Mouse (Mus musculus): Measurements from ENCODE around the gene Nat8f1. TPM values are rescaled to one million over a fixed set of nuclear protein-coding genes. Genes with fewer than 3 reads are reported as not detected.
"Not testable (repeated sequence)": the region's sequence is repeated elsewhere in the genome, so short reads cannot be mapped to it uniquely, and the experiment has no call there.

Nat8f1 gene
- 10.7 and 18.1 TPM in 2 replicates for total RNA-seq (2014; rRNA removed)
- polyA plus RNA-seq (2015; fragmentation: Nextera tagmentation; extraction: Ambion mirVana): 13.1 and 15.3 TPM in 2 replicates

- ATAC-seq: peak; percentile 96
- peak; percentile 94 for DNase-seq
- Histone ChIP-seq H3K4me3 (ENCODE audit: low read depth, low read length) (peak within 1 kb of the TSS; percentile 57), H3K4me2 (ENCODE audit: low read depth) (peak within 1 kb of the TSS; percentile 67), H3K9ac (peak within 1 kb of the TSS; percentile 77), H3K27ac (ENCODE audit: low read depth, low read length) (peak within 1 kb of the TSS; percentile 88)
- H3K27me3 ChIP-seq (ENCODE audit: insufficient read depth, low read length); H3K4me1 ChIP-seq (ENCODE audit: insufficient read depth); H3K36me3 ChIP-seq (ENCODE audit: insufficient read depth); H3K9me3 ChIP-seq (ENCODE audit: low read length): not testable (repeated sequence)
- 1% methylated on average over 58 of the region's 61 CpGs for WGBS
- peak; percentile 73 for TF ChIP-seq CTCF (IDR thresholded peaks at IDR 0.05; ENCODE audit: low read depth)
These were observed at the start of gene Nat8f1 for GRCm38 (mm10) chr6:85915539-85916513. Gene Nat8f1 (minus strand): TSS chr6:85915687.

GRCm38 (mm10) chr6:85961101-85962091 lies 45.9 kb upstream of the Nat8f1 start, which contains the start of gene Dusp11:
Gene Dusp11 (minus strand): TSS chr6:85961667.
- peaks cover 5% of the 10 kb centered on the region; the same call in 1 of the 2 replicates for H3K36me3 ChIP-seq (ENCODE audit: insufficient read depth)
- no peaks in the 10 kb centered on the region for H3K27me3 ChIP-seq (ENCODE audit: insufficient read depth, low read length)
- no peak; the same call in 1 of the 2 replicates for TF ChIP-seq CTCF (IDR thresholded peaks at IDR 0.05; ENCODE audit: low read depth)
- peak within 1 kb of the TSS; percentile 81 for H3K4me2 ChIP-seq (ENCODE audit: low read depth)
- H3K9me3 ChIP-seq (ENCODE audit: low read length): no peaks in the 10 kb centered on the region
- peak within 1 kb of the TSS; percentile 91 for H3K9ac ChIP-seq
- peak within 1 kb of the TSS; percentile 84 for H3K4me3 ChIP-seq (ENCODE audit: low read depth, low read length)
- H3K27ac ChIP-seq (ENCODE audit: low read depth, low read length): peak within 1 kb of the TSS; percentile 96
- 3% methylated on average over 68 of the region's 70 CpGs for WGBS
- peak; percentile 98 for ATAC-seq
- DNase-seq: peak; percentile 97
- H3K4me1 ChIP-seq (ENCODE audit: insufficient read depth): peaks cover 3% of the 10 kb centered on the region; the same call in 1 of the 2 replicates

GRCm38 (mm10) chr6:85957581-85957980 lies 42.1 kb upstream of the Nat8f1 start:
- DNase-seq: no peak
- Histone ChIP-seq H3K9ac (no peak overlapping the region), H3K4me3 (ENCODE audit: low read depth, low read length) (no peak overlapping the region), H3K27ac (ENCODE audit: low read depth, low read length) (no peak overlapping the region), H3K4me2 (ENCODE audit: low read depth) (no peak overlapping the region), H3K4me1 (ENCODE audit: insufficient read depth) (peaks cover 3% of the 10 kb centered on the region; the same call in 1 of the 2 replicates), H3K9me3 (ENCODE audit: low read length) (no peaks in the 10 kb centered on the region), H3K27me3 (ENCODE audit: insufficient read depth, low read length) (no peaks in the 10 kb centered on the region), H3K36me3 (ENCODE audit: insufficient read depth) (peaks cover 33% of the 10 kb centered on the region)
- no peak for ATAC-seq
- 82% methylated on average over 3 of the region's 3 CpGs for WGBS
- TF ChIP-seq CTCF (IDR thresholded peaks at IDR 0.05; ENCODE audit: low read depth): no peak

- Histone ChIP-seq H3K9ac (no peak overlapping the region), H3K27me3 (ENCODE audit: insufficient read depth, low read length) (no peaks in the 10 kb centered on the region), H3K36me3 (ENCODE audit: insufficient read depth) (peaks cover 78% of the 10 kb centered on the region), H3K4me3 (ENCODE audit: low read depth, low read length) (no peak overlapping the region), H3K27ac (ENCODE audit: low read depth, low read length) (no peak overlapping the region), H3K4me2 (ENCODE audit: low read depth) (no peak overlapping the region), H3K9me3 (ENCODE audit: low read length) (no peaks in the 10 kb centered on the region), H3K4me1 (ENCODE audit: insufficient read depth) (no peaks in the 10 kb centered on the region)
- 77% methylated on average over 6 of the region's 6 CpGs for WGBS
- no peak for TF ChIP-seq CTCF (IDR thresholded peaks at IDR 0.05; ENCODE audit: low read depth)
- DNase-seq: no peak
- no peak for ATAC-seq
These were observed 33.1 kb upstream of the Nat8f1 start for GRCm38 (mm10) chr6:85948549-85948948.

GRCm38 (mm10) chr6:85942469-85942868 lies 27.0 kb upstream of the Nat8f1 start:
- no peak overlapping the region for H3K9ac ChIP-seq
- H3K27me3 ChIP-seq (ENCODE audit: insufficient read depth, low read length): no peaks in the 10 kb centered on the region
- peaks cover 43% of the 10 kb centered on the region for H3K36me3 ChIP-seq (ENCODE audit: insufficient read depth)
- peaks cover under 1% of the 10 kb centered on the region; the same call in 1 of the 2 replicates for H3K4me1 ChIP-seq (ENCODE audit: insufficient read depth)
- H3K4me3 ChIP-seq (ENCODE audit: low read depth, low read length): no peak overlapping the region
- no peak overlapping the region for H3K4me2 ChIP-seq (ENCODE audit: low read depth)
- WGBS: 98% methylated on average over 3 of the region's 3 CpGs
- TF ChIP-seq CTCF (IDR thresholded peaks at IDR 0.05; ENCODE audit: low read depth): no peak
- no peak overlapping the region for H3K27ac ChIP-seq (ENCODE audit: low read depth, low read length)
- H3K9me3 ChIP-seq (ENCODE audit: low read length): no peaks in the 10 kb centered on the region
- ATAC-seq: no peak
- no peak for DNase-seq

- H3K27ac ChIP-seq (ENCODE audit: low read depth, low read length): no peak overlapping the region
- no peak for ATAC-seq
- H3K27me3 ChIP-seq (ENCODE audit: insufficient read depth, low read length): no peaks in the 10 kb centered on the region
- 83% methylated on average over 10 of the region's 10 CpGs for WGBS
- H3K9me3 ChIP-seq (ENCODE audit: low read length): no peaks in the 10 kb centered on the region
- TF ChIP-seq CTCF (IDR thresholded peaks at IDR 0.05; ENCODE audit: low read depth): no peak
- H3K9ac ChIP-seq: no peak overlapping the region
- peaks cover 11% of the 10 kb centered on the region for H3K36me3 ChIP-seq (ENCODE audit: insufficient read depth)
- DNase-seq: no peak
- H3K4me1 ChIP-seq (ENCODE audit: insufficient read depth): peaks cover 5% of the 10 kb centered on the region; the same call in 1 of the 2 replicates
- H3K4me2 ChIP-seq (ENCODE audit: low read depth): no peak overlapping the region
- no peak overlapping the region for H3K4me3 ChIP-seq (ENCODE audit: low read depth, low read length)
These were observed 23.2 kb upstream of the Nat8f1 start for GRCm38 (mm10) chr6:85938701-85939100.

All from forebrain, postnatal 0 days (tissue).